Mouse (Mus musculus) cortical plate, adult 2 months (tissue): Measurements from ENCODE around the gene Ogfr.

Experiments used
- CTCF ChIP-seq: fragments of 200-500 bp; IDR thresholded peaks from 2 replicates; pipeline ENCODE4 v1.5.1; 2011; ENCODE audit warnings: mild to moderate bottlenecking, control low read depth, low read length; ENCODE audit not compliant: insufficient read depth; ENCODE audit errors: extremely low read depth
- POLR2A ChIP-seq: fragments of 200-500 bp; IDR thresholded peaks from 2 replicates; pipeline ENCODE4 v1.6.1; 2011; ENCODE audit warnings: mild to moderate bottlenecking, low read length, control low read depth; ENCODE audit not compliant: insufficient read depth; ENCODE audit errors: extremely low read depth

GRCm38 (mm10) chr2:180569028-180569643 lies 19.9 kb upstream of the Ogfr start:
- no peak for TF ChIP-seq CTCF
- TF ChIP-seq POLR2A = no peak
